Mouse (Mus musculus) spleen, adult 2 months (tissue): ENCODE data around the gene Spata22. TPM values are rescaled to one million over a fixed set of nuclear protein-coding genes. Genes with fewer than 3 reads are reported as not detected.
"Not testable (repeated sequence)": the region's sequence is repeated elsewhere in the genome, so short reads cannot be mapped to it uniquely, and the experiment has no call there.

Source experiments
- DNase-seq, 2 experiments: peaks; one replicate each; pipeline versions ENCODE4 v3.0.0 to v3.0.0-alpha.2; 2012 to 2021; ENCODE audit warnings: low spot score in 2 of 2, low read depth in 1 of 2
- H3K27ac ChIP-seq: fragments of 200-500 bp; 2 replicates; pipeline ENCODE4 v1.5.1; 2012; ENCODE audit warnings: low read length, inconsistent platforms; ENCODE audit not compliant: insufficient read depth
- H3K27me3 ChIP-seq: fragments of 200-500 bp; 2 replicates; pipeline ENCODE4 v1.6.1; 2012; ENCODE audit warnings: mild to moderate bottlenecking, moderate library complexity, low read length, inconsistent platforms; ENCODE audit not compliant: control insufficient read depth, insufficient read depth
- H3K36me3 ChIP-seq: fragments of 200-500 bp; 2 replicates; pipeline ENCODE4 v1.6.1; 2012; ENCODE audit warnings: mild to moderate bottlenecking, low read length, inconsistent platforms; ENCODE audit not compliant: control insufficient read depth, insufficient read depth
- H3K4me1 ChIP-seq: fragments of 200-500 bp; 2 replicates; pipeline ENCODE4 v1.6.1; 2011; ENCODE audit warnings: inconsistent platforms; ENCODE audit not compliant: control insufficient read depth, insufficient read depth, insufficient read length
- H3K4me3 ChIP-seq: fragments of 200-500 bp; 2 replicates; pipeline ENCODE4 v1.5.1; 2011; ENCODE audit warnings: mild to moderate bottlenecking, inconsistent platforms; ENCODE audit not compliant: insufficient read depth, insufficient read length; ENCODE audit errors: extremely low read depth
- CTCF ChIP-seq: fragments of 200-500 bp; IDR thresholded peaks from 2 replicates; pipeline ENCODE4 v1.5.1; 2011; ENCODE audit warnings: mild to moderate bottlenecking, inconsistent platforms; ENCODE audit not compliant: insufficient read depth, insufficient read length, insufficient replicate concordance; ENCODE audit errors: extremely low read depth
- POLR2A ChIP-seq: fragments of 200-500 bp; IDR thresholded peaks from 2 replicates; pipeline ENCODE4 v1.6.1; 2011; ENCODE audit warnings: low read depth, low read length, inconsistent platforms
- WGBS: fragments of 180-500 bp; shearing (Covaris S2); methylation state at CpG from one replicate; pipeline ENCODE4 v1.1.7; 2018; 5-methylcytosine and 5-hydroxymethylcytosine counted together
- polyA plus RNA-seq: library from polyadenylated mRNA; depleted of rRNA; stranded (reverse); fragments of >200 nt; gene quantifications from 2 replicates; pipeline ENCODE4 v1.2.3, GENCODE M21; 2012

Spata22 gene
- polyA plus RNA-seq, 1 experiment = not detected

DNA sequence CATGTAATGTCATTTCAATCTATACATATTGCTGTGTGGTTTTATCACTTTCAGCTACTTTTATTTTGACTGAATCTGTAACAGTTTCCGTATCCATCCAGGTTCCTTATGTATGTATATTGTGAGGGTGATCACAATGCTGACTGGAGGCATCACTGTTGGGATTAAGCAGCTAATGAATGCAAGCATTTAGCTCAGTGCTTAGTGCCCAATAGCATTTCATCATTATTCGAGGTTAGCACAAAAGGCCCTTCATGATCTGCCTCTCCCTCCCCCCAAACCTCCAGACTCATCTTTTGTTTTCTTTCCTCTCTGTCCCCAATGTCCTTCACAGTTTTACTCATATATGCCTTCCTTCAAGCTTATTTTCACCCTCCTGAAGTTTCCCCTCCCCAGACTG, 26.4 kb upstream of the Spata22 start:
- 77% methylated on average over 2 of the region's 2 CpGs for WGBS
- no peak for TF ChIP-seq POLR2A
- TF ChIP-seq CTCF = no peak
- no peak overlapping the region for H3K27ac ChIP-seq

DNA sequence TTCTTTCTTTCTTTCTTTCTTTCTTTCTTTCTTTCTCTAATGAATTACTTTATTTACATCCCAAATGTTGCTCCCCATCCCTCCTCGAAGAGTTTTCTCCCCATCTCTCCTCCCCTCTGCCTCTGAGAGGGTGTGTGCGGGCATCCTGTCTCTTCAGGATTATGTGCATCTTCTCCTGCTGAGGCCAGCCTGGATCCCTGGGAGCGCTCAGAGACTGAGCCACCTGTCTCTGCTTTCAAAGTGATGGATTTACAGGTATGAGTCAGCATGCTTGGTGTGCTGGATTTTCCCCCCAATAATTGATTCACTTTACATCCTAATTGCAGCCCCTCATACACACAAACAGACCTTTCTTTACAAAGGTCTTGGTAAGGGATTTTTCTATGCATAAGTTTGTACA, 13.6 kb upstream of the Spata22 start:
- TF ChIP-seq CTCF (no peak), POLR2A (no peak)
- Histone ChIP-seq H3K27me3 (no peaks in the 10 kb centered on the region), H3K4me1 (no peaks in the 10 kb centered on the region), H3K36me3 (no peaks in the 10 kb centered on the region), H3K4me3 (no peak overlapping the region), H3K27ac (no peak overlapping the region)
- WGBS = 61% methylated on average over 3 of the region's 3 CpGs
- DNase-seq = no peak

More for the DNA sequence above, 26.4 kb upstream of the Spata22 start:
- no peaks in the 10 kb centered on the region for H3K36me3 ChIP-seq
- H3K27me3 ChIP-seq = no peaks in the 10 kb centered on the region
- no peak for DNase-seq
- no peaks in the 10 kb centered on the region for H3K4me1 ChIP-seq
- H3K4me3 ChIP-seq = no peak overlapping the region

DNA sequence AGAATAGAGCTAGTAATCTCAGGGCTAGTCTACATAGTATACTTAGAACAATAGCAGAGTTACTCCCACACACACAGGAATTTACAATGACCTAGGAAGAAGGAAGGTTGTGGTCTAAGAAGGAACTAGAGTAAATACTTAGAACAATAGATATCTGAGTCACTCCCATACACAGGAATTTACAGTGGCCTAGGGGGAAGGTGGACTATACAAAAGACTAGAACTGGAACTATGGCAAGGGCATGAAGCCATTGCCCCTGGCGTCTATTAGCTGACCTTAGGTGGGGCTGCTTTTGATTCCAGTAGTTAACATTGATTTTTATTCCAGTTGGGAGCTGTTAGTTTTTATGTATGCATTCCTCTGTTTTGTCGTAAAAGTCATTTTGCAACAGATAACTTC, 11.0 kb upstream of the Spata22 start:
- DNase-seq, H3K4me1 ChIP-seq, H3K36me3 ChIP-seq, H3K27ac ChIP-seq, H3K27me3 ChIP-seq, H3K4me3 ChIP-seq: not testable (repeated sequence)
- WGBS = 77% methylated on average over 2 of the region's 2 CpGs

DNA sequence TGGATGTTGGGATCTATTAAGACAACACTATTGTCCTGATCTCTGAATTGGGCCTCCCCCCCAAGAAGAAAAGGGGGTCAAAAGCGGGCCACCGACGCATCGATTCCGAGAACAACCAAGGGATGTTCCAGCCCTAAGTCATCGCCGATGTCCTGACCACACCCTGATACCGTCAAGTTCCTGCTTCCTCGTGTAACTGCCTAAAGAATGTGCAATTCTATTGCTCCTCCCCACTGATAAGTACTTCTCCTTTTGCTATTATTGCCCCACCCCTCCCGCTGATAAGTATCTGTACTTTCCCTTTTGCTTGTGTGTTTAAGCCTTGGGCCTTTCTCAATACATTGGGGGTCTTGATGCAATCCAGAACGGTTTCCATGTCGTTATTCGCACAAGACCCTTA, 8.5 kb upstream of the Spata22 start:
- H3K4me1 ChIP-seq, DNase-seq, H3K27ac ChIP-seq, H3K36me3 ChIP-seq, H3K27me3 ChIP-seq, H3K4me3 ChIP-seq: not testable (repeated sequence)
- 89% methylated on average over 13 of the region's 13 CpGs for WGBS

DNA sequence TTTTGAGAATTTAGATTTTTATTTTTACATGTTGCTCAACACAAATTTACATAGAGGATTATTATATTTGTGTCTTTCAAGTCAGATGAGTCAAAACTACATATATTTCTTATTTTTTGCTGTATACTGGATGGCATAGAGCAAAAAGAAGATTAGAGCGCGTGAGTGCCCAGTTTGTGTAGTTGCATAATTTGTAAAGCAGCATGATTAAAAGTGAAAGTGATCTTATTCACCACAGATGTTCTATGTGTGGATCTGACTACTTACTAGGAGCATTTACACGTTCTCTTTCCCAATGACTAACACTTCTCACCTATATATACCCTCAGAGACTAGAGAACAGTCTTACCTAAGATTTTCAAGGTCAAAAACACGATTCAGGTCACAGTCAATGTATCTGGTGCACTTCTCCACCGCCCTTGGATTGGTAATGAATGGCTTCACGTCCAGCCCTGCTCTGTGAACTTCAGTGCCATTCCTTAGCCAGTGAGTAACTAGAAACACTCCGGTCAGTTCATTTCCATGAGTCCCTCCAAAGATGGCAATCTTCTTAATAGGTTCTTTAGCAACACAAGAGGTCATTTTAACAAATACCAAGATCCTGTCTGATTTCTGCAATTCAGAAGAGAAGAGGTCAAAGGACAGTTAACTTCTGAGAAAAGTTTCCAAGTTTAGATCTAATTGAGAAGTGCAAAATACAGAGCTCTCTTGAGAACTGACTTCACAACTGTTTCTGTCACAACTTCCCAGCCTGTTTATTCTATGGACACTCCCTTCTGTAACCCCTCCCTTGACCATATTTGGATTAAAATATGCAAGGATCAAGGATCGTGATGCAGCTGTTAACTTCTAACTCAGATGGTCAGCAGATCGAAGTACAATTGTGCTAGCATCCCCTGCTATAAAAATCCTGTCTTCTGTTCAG, 5.4 kb upstream of the Spata22 start:
- H3K36me3 ChIP-seq = no peaks in the 10 kb centered on the region
- TF ChIP-seq POLR2A (no peak), CTCF (no peak)
- H3K4me3 ChIP-seq = no peak overlapping the region
- H3K27me3 ChIP-seq = no peaks in the 10 kb centered on the region
- DNase-seq = no peak
- no peaks in the 10 kb centered on the region for H3K4me1 ChIP-seq
- H3K27ac ChIP-seq = no peak overlapping the region
- 64% methylated on average over 9 of the region's 9 CpGs for WGBS

DNA sequence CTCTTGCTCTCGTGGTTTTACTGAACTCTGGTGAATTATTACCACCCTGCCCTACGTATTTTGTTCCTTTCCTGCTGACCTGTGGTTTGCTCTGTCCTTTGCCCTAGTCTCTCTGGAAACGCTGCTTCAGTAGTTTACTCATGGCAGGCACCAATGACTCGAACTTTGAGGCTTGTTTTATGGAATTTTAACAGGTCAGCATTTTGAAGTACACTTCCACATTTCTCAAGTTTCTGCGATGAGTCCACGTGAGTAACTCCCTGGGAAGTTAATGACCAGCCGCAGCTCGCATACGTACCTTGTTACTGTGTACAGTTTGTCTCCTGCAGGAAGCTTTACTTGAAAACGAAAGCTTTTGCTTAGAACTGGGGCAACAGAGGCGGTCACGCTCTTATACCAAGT, 3.1 kb upstream of the Spata22 start:
- H3K27ac ChIP-seq = no peak overlapping the region
- DNase-seq = no peak
- TF ChIP-seq CTCF (no peak), POLR2A (no peak)
- no peaks in the 10 kb centered on the region for H3K27me3 ChIP-seq
- no peaks in the 10 kb centered on the region; the same call in 1 of the 2 replicates for H3K4me1 ChIP-seq
- no peak overlapping the region for H3K4me3 ChIP-seq
- H3K36me3 ChIP-seq = no peaks in the 10 kb centered on the region
- WGBS = 15% methylated on average over 12 of the region's 12 CpGs

DNA sequence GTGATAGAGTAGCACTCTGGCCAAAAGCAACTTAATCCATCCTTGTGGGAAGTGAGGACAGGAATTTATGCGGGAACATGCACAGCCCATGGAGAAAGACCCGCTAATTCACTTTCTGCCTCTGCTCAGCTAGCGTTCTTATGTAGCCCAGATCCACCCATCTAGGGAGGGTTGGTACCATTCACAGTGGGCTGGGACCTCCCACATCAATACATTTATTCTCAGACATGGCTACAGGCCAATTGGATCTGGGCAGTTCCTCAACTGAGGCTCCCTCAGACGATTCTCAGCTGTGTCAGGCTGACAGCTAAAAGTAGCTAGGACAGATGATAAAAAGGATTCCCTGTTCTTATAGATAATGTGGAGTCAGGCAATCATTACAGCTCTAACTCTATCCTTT, 2.2 kb upstream of the Spata22 start:
- DNase-seq = no peak
- Histone ChIP-seq H3K4me1 (no peaks in the 10 kb centered on the region; the same call in 1 of the 2 replicates), H3K4me3 (no peak overlapping the region), H3K27ac (no peak overlapping the region), H3K27me3 (no peaks in the 10 kb centered on the region), H3K36me3 (no peaks in the 10 kb centered on the region)
- TF ChIP-seq CTCF = no peak
- TF ChIP-seq POLR2A = no peak
- whole genome bisulfite sequencing = 75% methylated on average over 4 of the region's 4 CpGs
